Mouse (Mus musculus) CH12.LX (cell line): ENCODE measurements around the gene Commd1. TPM values are rescaled to one million over a fixed set of nuclear protein-coding genes. Genes with fewer than 3 reads are reported as not detected.
A peak's percentile ranks its signal among the peaks of the same experiment; 100 is the strongest.

Experiments
- DNase-seq: peaks from one replicate; pipeline ENCODE4 v3.0.0-alpha.2; 2013; ENCODE audit errors: extremely low read depth
- H3K27ac ChIP-seq: 2 replicates; pipeline ENCODE4 v1.5.1; 2012; ENCODE audit warnings: low read depth, mild to moderate bottlenecking, control low read depth, moderate library complexity; ENCODE audit not compliant: insufficient read depth
- H3K27me3 ChIP-seq: replicated peaks from 2 replicates; pipeline ENCODE3; 2012; ENCODE audit warnings: inconsistent platforms
- H3K36me3 ChIP-seq, 2 experiments: replicated peaks in 1 of 2; 2 replicates each; pipeline versions ENCODE3 to v1.6.1; 2012; ENCODE audit warnings: inconsistent platforms in 1 of 2, low read length in 1 of 2, mild to moderate bottlenecking in 1 of 2, mixed read lengths in 1 of 2, moderate library complexity in 1 of 2; ENCODE audit not compliant: control insufficient read depth in 1 of 2, insufficient read depth in 1 of 2
- H3K4me1 ChIP-seq, 2 experiments: 2 replicates each; pipeline ENCODE4 v1.6.1; 2012; ENCODE audit warnings: inconsistent platforms in 1 of 2, moderate library complexity in 1 of 2; ENCODE audit not compliant: insufficient read depth in 2 of 2, control insufficient read depth in 1 of 2
- H3K4me2 ChIP-seq: 2 replicates; pipeline ENCODE4 v1.6.1; 2012; ENCODE audit warnings: low read depth, mild to moderate bottlenecking, control low read depth; ENCODE audit not compliant: poor library complexity, insufficient read depth, severe bottlenecking
- H3K4me3 ChIP-seq, 3 experiments: fragments of 150-350 bp in 1 of 3; sonication (generic) in 1 of 3; replicated peaks in 1 of 3; 2 replicates each; pipeline versions ENCODE3 to v1.5.1; 2011 to 2012; ENCODE audit warnings: low read depth in 2 of 3, low read length in 2 of 3, mild to moderate bottlenecking in 2 of 3, moderate library complexity in 2 of 3, control low read depth in 1 of 3, improper control_type of control experiment in 1 of 3, inconsistent platforms in 1 of 3, mixed read lengths in 1 of 3; ENCODE audit not compliant: poor library complexity in 1 of 3
- H3K79me2 ChIP-seq: replicated peaks from 2 replicates; pipeline ENCODE4 v1.6.1; 2012; ENCODE audit warnings: mild to moderate bottlenecking, moderate library complexity; ENCODE audit not compliant: control insufficient read depth, poor library complexity, insufficient read depth, severe bottlenecking; ENCODE audit errors: extremely low read depth
- H3K9ac ChIP-seq: 2 replicates; pipeline ENCODE4 v1.6.1; 2012; ENCODE audit warnings: low read depth, mild to moderate bottlenecking, control low read depth, moderate library complexity; ENCODE audit not compliant: insufficient read depth
- H3K9me3 ChIP-seq: replicated peaks from 2 replicates; pipeline ENCODE3; 2012; ENCODE audit warnings: low read length, inconsistent platforms, mixed read lengths
- BHLHE40 ChIP-seq: IDR thresholded peaks from 2 replicates; pipeline ENCODE4 v1.6.1; 2011; ENCODE audit warnings: mild to moderate bottlenecking, low read depth, low read length, improper control_type of control experiment
- CHD2 ChIP-seq: IDR thresholded peaks from 2 replicates; pipeline ENCODE4 v1.6.1; 2011; ENCODE audit warnings: low read length, improper control_type of control experiment
- CTCF ChIP-seq, 2 experiments: IDR thresholded peaks in 1 of 2; conservative IDR thresholded peaks in 1 of 2; 2 replicates each; pipeline ENCODE4 v1.5.1; 2011 to 2012; ENCODE audit warnings: low read depth in 2 of 2, low read length in 2 of 2, improper control_type of control experiment in 1 of 2, inconsistent platforms in 1 of 2, mild to moderate bottlenecking in 1 of 2, moderate library complexity in 1 of 2
- E2F4 ChIP-seq: IDR thresholded peaks from 2 replicates; pipeline ENCODE4 v1.6.1; 2011; ENCODE audit warnings: low read depth, low read length, improper control_type of control experiment; ENCODE audit not compliant: insufficient replicate concordance
- ELF1 ChIP-seq: IDR thresholded peaks from 2 replicates; pipeline ENCODE4 v1.6.1; 2014; ENCODE audit warnings: low read depth, mild to moderate bottlenecking, inconsistent platforms, low read length, improper control_type of control experiment
- ETS1 ChIP-seq: conservative IDR thresholded peaks from 2 replicates; pipeline ENCODE4 v1.6.1; 2012; ENCODE audit warnings: low read depth, mild to moderate bottlenecking, inconsistent platforms, low read length, improper control_type of control experiment, moderate library complexity
- HCFC1 ChIP-seq: IDR thresholded peaks from 2 replicates; pipeline ENCODE4 v1.6.1; 2012; ENCODE audit warnings: low read depth, mild to moderate bottlenecking, inconsistent platforms, low read length, improper control_type of control experiment
- JUN ChIP-seq: IDR thresholded peaks from 2 replicates; pipeline ENCODE4 v1.6.1; 2011; ENCODE audit warnings: low read depth, mild to moderate bottlenecking, low read length, improper control_type of control experiment, moderate library complexity; ENCODE audit not compliant: insufficient read depth
- JUND ChIP-seq: conservative IDR thresholded peaks from 2 replicates; pipeline ENCODE4 v1.6.1; 2011; ENCODE audit warnings: low read depth, low read length, improper control_type of control experiment
- KAT2A ChIP-seq: IDR thresholded peaks from 2 replicates; pipeline ENCODE4 v1.6.1; 2012; ENCODE audit warnings: low read length, improper control_type of control experiment, inconsistent platforms; ENCODE audit not compliant: insufficient replicate concordance
- MAZ ChIP-seq: IDR thresholded peaks from 2 replicates; pipeline ENCODE4 v1.6.1; 2012; ENCODE audit warnings: low read depth, mild to moderate bottlenecking, inconsistent platforms, low read length, improper control_type of control experiment, moderate library complexity
- MXI1 ChIP-seq: IDR thresholded peaks from 2 replicates; pipeline ENCODE4 v1.6.1; 2011; ENCODE audit warnings: mild to moderate bottlenecking, low read depth, low read length, improper control_type of control experiment
- MYC ChIP-seq: IDR thresholded peaks from 2 replicates; pipeline ENCODE4 v1.6.1; 2011; ENCODE audit warnings: low read depth, mild to moderate bottlenecking, improper control_type of control experiment, low read length
- NELFE ChIP-seq: IDR thresholded peaks from 2 replicates; pipeline ENCODE4 v1.6.1; 2011; ENCODE audit warnings: low read depth, low read length, improper control_type of control experiment
- PAX5 ChIP-seq: IDR thresholded peaks from 2 replicates; pipeline ENCODE4 v1.6.1; 2012; ENCODE audit warnings: low read length, inconsistent platforms, mixed read lengths
- POLR2A ChIP-seq: IDR thresholded peaks from 2 replicates; pipeline ENCODE4 v1.6.1; 2011; ENCODE audit warnings: low read depth, mild to moderate bottlenecking, improper control_type of control experiment, low read length
- POLR2AphosphoS2 ChIP-seq: IDR thresholded peaks from 2 replicates; pipeline ENCODE4 v1.6.1; 2011; ENCODE audit warnings: low read depth, low read length, improper control_type of control experiment
- TCF12 ChIP-seq: IDR thresholded peaks from 2 replicates; pipeline ENCODE4 v1.6.1; 2014; ENCODE audit warnings: low read depth, mild to moderate bottlenecking, inconsistent platforms, low read length, improper control_type of control experiment
- USF1 ChIP-seq: IDR thresholded peaks from 2 replicates; pipeline ENCODE4 v1.6.1; 2014; ENCODE audit warnings: low read depth, mild to moderate bottlenecking, inconsistent platforms, low read length, improper control_type of control experiment
- ZKSCAN1 ChIP-seq: IDR thresholded peaks from 2 replicates; pipeline ENCODE4 v1.6.1; 2012; ENCODE audit warnings: low read depth, inconsistent platforms, low read length, improper control_type of control experiment, borderline replicate concordance
- ZMIZ1 ChIP-seq: IDR thresholded peaks from 2 replicates; pipeline ENCODE4 v1.6.1; 2012; ENCODE audit warnings: low read depth, mild to moderate bottlenecking, inconsistent platforms, low read length, improper control_type of control experiment
- dilution Hi-C: fragments of 300-500 bp; cut with MboI; formaldehyde crosslinking; loops from 2 replicates; pipeline ENCODE4 v1.14.3; 2020; ENCODE audit warnings: low sequenced_read_pairs; ENCODE audit not compliant: extremely low pct_unique_long_range_greater_than_20kb, extremely low pct_ligation_motif_present
- in situ Hi-C: fragments of 300-500 bp; cut with MboI; formaldehyde crosslinking; loops from 3 replicates; pipeline ENCODE4 v1.14.3; 2019; ENCODE audit warnings: low sequenced_read_pairs, low pct_ligation_motif_present, low pct_unique_long_range_greater_than_20kb, mixed read lengths
- polyA plus RNA-seq: library from polyadenylated mRNA; unstranded; fragments of >175 nt; gene quantifications from 2 replicates; pipeline ENCODE4 v1.2.1, GENCODE M21; 2012; ENCODE audit warnings: low read depth; ENCODE audit not compliant: insufficient read length
- total RNA-seq, 2 experiments: library from RNA; depleted of rRNA; stranded (reverse); fragments of 300-350 nt in 1 of 2; fragments of >200 nt in 1 of 2; gene quantifications; 2 replicates each; pipeline ENCODE4 v1.2.3; 2012 to 2014

Commd1 gene
- total and polyA plus RNA-seq, 3 experiments: 109 to 163 (median 113) TPM

- no peak for TF ChIP-seq PAX5
- TF ChIP-seq ETS1: no peak
- TF ChIP-seq ZKSCAN1: no peak; the same call in 1 of the 2 replicates
- peak; percentile 72; the same call in 1 of the 2 replicates for TF ChIP-seq ZMIZ1
- 0 out of 2 replicates have a peak, but pooled peaks have one; percentile 2 for TF ChIP-seq JUN
- TF ChIP-seq MYC: peak; percentile 92; the same call in 1 of the 2 replicates
- TF ChIP-seq MAZ: peak; percentile 76; the same call in 1 of the 2 replicates
- peak; percentile 98 for TF ChIP-seq MXI1
- TF ChIP-seq HCFC1: peak; percentile 98
Measured at GRCm38 (mm10) chr11:22990393-22991126, 8.4 kb upstream of the Commd1 start, which contains the start of gene Cct4 (continued).

DNA sequence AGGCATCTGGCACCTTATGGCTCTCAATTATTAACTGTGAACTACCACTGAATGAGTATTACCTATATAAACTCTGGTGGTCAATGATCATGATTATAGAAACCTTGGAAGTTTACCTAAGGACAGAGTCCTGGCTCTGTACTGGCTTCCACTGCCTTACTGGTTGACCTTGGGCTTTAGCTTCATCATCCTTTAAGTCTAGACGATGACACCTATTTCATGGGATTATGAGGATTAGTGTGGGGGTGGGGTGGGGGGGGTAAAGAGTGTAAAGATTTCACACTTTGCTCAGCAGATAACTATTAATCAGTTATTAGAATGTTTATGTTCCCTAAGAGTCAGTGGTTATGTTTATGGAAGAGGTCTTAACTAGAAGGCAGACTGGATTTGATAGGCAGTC lies 7.6 kb upstream of the Commd1 start:
- H3K9me3 ChIP-seq: no peaks in the 10 kb centered on the region
- no peak for DNase-seq
- H3K4me1 ChIP-seq: peaks cover 0 to 39% of the 10 kb centered on the region in 2 experiments; a peak in 2 of 4 replicates
- no peak overlapping the region for H3K27ac ChIP-seq
- peak overlapping the region; percentile 81 for H3K9ac ChIP-seq
- peak overlapping the region; percentile 75 for H3K4me2 ChIP-seq
- no peaks in the 10 kb centered on the region for H3K27me3 ChIP-seq
- in situ Hi-C loops: no loop called here
- TF ChIP-seq JUND (no peak), ZKSCAN1 (no peak), CHD2 (no peak), CTCF (conservative IDR thresholded peaks at IDR 0.05 in 1 of 2, IDR thresholded peaks at IDR 0.05 in 1 of 2; ENCODE audit: low read depth in 2 of 2, low read length in 2 of 2) (no peak), NELFE (no peak), HCFC1 (no peak), MYC (no peak), POLR2A (no peak), E2F4 (no peak), BHLHE40 (no peak), POLR2AphosphoS2 (no peak), USF1 (no peak), MXI1 (no peak), TCF12 (no peak), KAT2A (no peak), ELF1 (no peak)
- H3K4me3 ChIP-seq: peak overlapping the region; percentile 53 to 99 (median 89)
- dilution Hi-C loops: no loop called here
- H3K36me3 ChIP-seq: peaks cover 11 to 31% of the 10 kb centered on the region in 2 experiments
- peaks cover 36% of the 10 kb centered on the region for H3K79me2 ChIP-seq
